Mouse (Mus musculus): ENCODE measurements around the gene Cpm. TPM values are rescaled to one million over a fixed set of nuclear protein-coding genes. Genes with fewer than 3 reads are reported as not detected.
"Not testable (repeated sequence)": the region's sequence is repeated elsewhere in the genome, so short reads cannot be mapped to it uniquely, and the experiment has no call there.

The Cpm gene
- polyA plus RNA-seq, 1 experiment from 2014 or later: 5.0 TPM

- no peak for ATAC-seq (replicated peaks; ENCODE audit: low FRiP score)
- Histone ChIP-seq H3K9ac (ENCODE audit: low read length) (no peak overlapping the region), H3K27ac (ENCODE audit: low read depth, low read length) (no peak overlapping the region), H3K27me3 (ENCODE audit: control insufficient read depth, insufficient read depth, low read length) (no peaks in the 10 kb centered on the region), H3K4me1 (replicated peaks; ENCODE audit: control insufficient read depth, insufficient read depth, low read length) (no peaks in the 10 kb centered on the region; the same call in 1 of the 2 replicates), H3K36me3 (ENCODE audit: control insufficient read depth, insufficient read depth, low read length) (peaks cover 20% of the 10 kb centered on the region), H3K9me3 (ENCODE audit: control insufficient read depth, low read length) (no peaks in the 10 kb centered on the region), H3K4me3 (ENCODE audit: low read depth, low read length) (no peak overlapping the region), H3K4me2 (ENCODE audit: low read depth, low read length, severe bottlenecking) (no peak overlapping the region)
- 93% methylated on average over 6 of the region's 6 CpGs for WGBS
- no peak for DNase-seq (ENCODE audit: low spot score)
Measured at GRCm38 (mm10) chr10:117702024-117702833, 72.9 kb downstream of the Cpm start.

DNA sequence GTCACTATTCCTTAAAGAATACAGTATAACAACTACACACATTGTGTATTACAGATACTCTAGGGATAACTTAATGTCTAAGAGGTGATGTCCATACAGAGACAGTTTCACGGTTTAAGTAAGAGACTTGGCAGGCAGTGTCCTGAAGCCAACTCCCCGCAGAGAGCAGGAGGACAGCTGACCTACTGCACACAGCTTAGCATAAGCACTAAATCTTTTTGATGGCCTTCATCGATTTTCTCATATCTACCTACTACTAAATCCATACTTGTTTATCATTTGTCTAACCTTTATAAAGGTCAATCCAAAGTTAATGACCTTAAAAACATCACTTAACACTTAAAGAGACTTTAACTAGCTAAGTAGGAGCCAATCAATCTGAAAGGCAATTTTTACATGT is 74.2 kb downstream of the Cpm start:
- Histone ChIP-seq H3K4me1 (replicated peaks; ENCODE audit: control insufficient read depth, insufficient read depth, low read length) (no peaks in the 10 kb centered on the region; the same call in 1 of the 2 replicates), H3K4me2 (ENCODE audit: low read depth, low read length, severe bottlenecking) (no peak overlapping the region), H3K9ac (ENCODE audit: low read length) (no peak overlapping the region), H3K27ac (ENCODE audit: low read depth, low read length) (no peak overlapping the region), H3K4me3 (ENCODE audit: low read depth, low read length) (no peak overlapping the region), H3K36me3 (ENCODE audit: control insufficient read depth, insufficient read depth, low read length) (peaks cover 20% of the 10 kb centered on the region), H3K9me3 (ENCODE audit: control insufficient read depth, low read length) (no peaks in the 10 kb centered on the region), H3K27me3 (ENCODE audit: control insufficient read depth, insufficient read depth, low read length) (no peaks in the 10 kb centered on the region)
- WGBS: 92% methylated on average over 3 of the region's 3 CpGs
- DNase-seq (ENCODE audit: low spot score) (no peak), ATAC-seq (replicated peaks; ENCODE audit: low FRiP score) (no peak)

DNA sequence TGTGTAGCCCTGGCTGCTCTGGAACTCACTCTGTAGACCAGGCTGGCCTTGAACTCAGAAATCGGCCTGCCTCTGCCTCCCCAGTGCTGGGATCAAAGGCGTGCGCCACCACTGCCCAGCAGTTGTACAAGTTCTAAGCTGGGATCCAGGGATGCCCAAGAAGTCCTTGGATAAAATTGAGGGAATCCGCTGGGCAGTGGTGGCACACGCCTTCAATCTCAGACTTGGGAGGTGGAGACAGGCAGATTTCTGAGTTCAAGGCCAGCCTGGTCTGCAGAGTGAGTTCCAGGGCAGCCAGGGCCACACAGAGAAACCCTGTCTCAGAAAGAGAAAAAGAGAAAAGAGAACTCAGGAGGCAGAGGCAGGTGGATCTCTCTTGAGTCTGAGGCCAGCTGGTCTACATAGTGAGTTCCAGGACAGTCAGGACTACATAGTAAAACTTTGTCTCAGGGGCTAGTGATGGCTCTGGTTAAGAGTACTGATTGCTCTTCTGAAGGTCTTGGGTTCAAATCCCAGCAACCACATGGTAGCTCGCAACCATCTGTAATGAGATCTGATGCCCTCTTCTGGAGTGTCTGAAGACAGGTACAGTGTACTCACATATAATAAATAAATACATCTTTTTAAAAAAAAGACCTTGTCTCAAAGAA is 75.1 kb downstream of the Cpm start:
- not testable (repeated sequence) for H3K9ac ChIP-seq (ENCODE audit: low read length); DNase-seq (ENCODE audit: low spot score); H3K27ac ChIP-seq (ENCODE audit: low read depth, low read length); H3K27me3 ChIP-seq (ENCODE audit: control insufficient read depth, insufficient read depth, low read length); ATAC-seq (replicated peaks; ENCODE audit: low FRiP score); H3K4me2 ChIP-seq (ENCODE audit: low read depth, low read length, severe bottlenecking); H3K4me1 ChIP-seq (replicated peaks; ENCODE audit: control insufficient read depth, insufficient read depth, low read length); H3K4me3 ChIP-seq (ENCODE audit: low read depth, low read length); H3K9me3 ChIP-seq (ENCODE audit: control insufficient read depth, low read length)
- H3K36me3 ChIP-seq (ENCODE audit: control insufficient read depth, insufficient read depth, low read length): peaks cover 20% of the 10 kb centered on the region
- WGBS: 96% methylated on average over 6 of the region's 6 CpGs

GRCm38 (mm10) chr10:117704964-117705335 is 75.7 kb downstream of the Cpm start:
- Histone ChIP-seq H3K4me2 (ENCODE audit: low read depth, low read length, severe bottlenecking) (no peak overlapping the region), H3K4me3 (ENCODE audit: low read depth, low read length) (no peak overlapping the region), H3K9me3 (ENCODE audit: control insufficient read depth, low read length) (no peaks in the 10 kb centered on the region), H3K4me1 (replicated peaks; ENCODE audit: control insufficient read depth, insufficient read depth, low read length) (no peaks in the 10 kb centered on the region; the same call in 1 of the 2 replicates), H3K27me3 (ENCODE audit: control insufficient read depth, insufficient read depth, low read length) (no peaks in the 10 kb centered on the region), H3K9ac (ENCODE audit: low read length) (no peak overlapping the region), H3K27ac (ENCODE audit: low read depth, low read length) (no peak overlapping the region), H3K36me3 (ENCODE audit: control insufficient read depth, insufficient read depth, low read length) (peaks cover 19% of the 10 kb centered on the region)
- DNase-seq (ENCODE audit: low spot score) (no peak), ATAC-seq (replicated peaks; ENCODE audit: low FRiP score) (no peak)
- WGBS: 95% methylated on average over 6 of the region's 6 CpGs

DNA sequence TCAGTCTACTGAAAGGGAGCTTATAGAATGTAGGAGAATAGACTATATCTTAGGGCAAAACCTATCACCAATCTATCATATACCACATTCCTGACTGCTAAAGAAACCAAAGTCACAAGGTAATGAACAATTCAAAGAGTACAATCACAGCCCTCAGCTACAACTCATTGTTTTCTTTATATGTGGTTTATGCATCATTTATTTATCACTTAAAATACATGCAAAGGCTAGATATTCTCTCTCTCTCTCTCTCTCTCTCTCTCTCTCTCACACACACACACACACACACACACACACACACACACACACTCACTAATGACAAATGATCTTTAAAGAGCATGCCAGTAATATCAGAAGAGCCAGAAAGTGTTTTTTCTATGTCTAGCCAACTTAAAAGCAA is 76.5 kb downstream of the Cpm start:
- Histone ChIP-seq H3K27ac (ENCODE audit: low read depth, low read length) (no peak overlapping the region), H3K36me3 (ENCODE audit: control insufficient read depth, insufficient read depth, low read length) (peaks cover 17% of the 10 kb centered on the region), H3K4me2 (ENCODE audit: low read depth, low read length, severe bottlenecking) (no peak overlapping the region), H3K27me3 (ENCODE audit: control insufficient read depth, insufficient read depth, low read length) (no peaks in the 10 kb centered on the region), H3K4me3 (ENCODE audit: low read depth, low read length) (no peak overlapping the region), H3K9me3 (ENCODE audit: control insufficient read depth, low read length) (no peaks in the 10 kb centered on the region), H3K4me1 (replicated peaks; ENCODE audit: control insufficient read depth, insufficient read depth, low read length) (no peaks in the 10 kb centered on the region; the same call in 1 of the 2 replicates), H3K9ac (ENCODE audit: low read length) (no peak overlapping the region)
- ATAC-seq (replicated peaks; ENCODE audit: low FRiP score) (no peak), DNase-seq (ENCODE audit: low spot score) (no peak)

- ATAC-seq (replicated peaks; ENCODE audit: low FRiP score): no peak
- Histone ChIP-seq H3K27me3 (ENCODE audit: control insufficient read depth, insufficient read depth, low read length) (no peaks in the 10 kb centered on the region), H3K9ac (ENCODE audit: low read length) (no peak overlapping the region), H3K27ac (ENCODE audit: low read depth, low read length) (no peak overlapping the region), H3K4me3 (ENCODE audit: low read depth, low read length) (no peak overlapping the region), H3K4me1 (replicated peaks; ENCODE audit: control insufficient read depth, insufficient read depth, low read length) (no peaks in the 10 kb centered on the region; the same call in 1 of the 2 replicates), H3K4me2 (ENCODE audit: low read depth, low read length, severe bottlenecking) (no peak overlapping the region), H3K36me3 (ENCODE audit: control insufficient read depth, insufficient read depth, low read length) (peaks cover 17% of the 10 kb centered on the region), H3K9me3 (ENCODE audit: control insufficient read depth, low read length) (no peaks in the 10 kb centered on the region)
- 91% methylated on average over 6 of the region's 6 CpGs for WGBS
- no peak for DNase-seq (ENCODE audit: low spot score)
Measured at GRCm38 (mm10) chr10:117706440-117706839, 77.1 kb downstream of the Cpm start.

- no peak overlapping the region for H3K9ac ChIP-seq (ENCODE audit: low read length)
- no peaks in the 10 kb centered on the region for H3K27me3 ChIP-seq (ENCODE audit: control insufficient read depth, insufficient read depth, low read length)
- ATAC-seq (replicated peaks; ENCODE audit: low FRiP score) (no peak), DNase-seq (ENCODE audit: low spot score) (no peak)
- peaks cover 10% of the 10 kb centered on the region for H3K36me3 ChIP-seq (ENCODE audit: control insufficient read depth, insufficient read depth, low read length)
- no peaks in the 10 kb centered on the region; the same call in 1 of the 2 replicates for H3K4me1 ChIP-seq (replicated peaks; ENCODE audit: control insufficient read depth, insufficient read depth, low read length)
- no peak overlapping the region for H3K27ac ChIP-seq (ENCODE audit: low read depth, low read length)
- no peaks in the 10 kb centered on the region for H3K9me3 ChIP-seq (ENCODE audit: control insufficient read depth, low read length)
- no peak overlapping the region for H3K4me2 ChIP-seq (ENCODE audit: low read depth, low read length, severe bottlenecking)
- no peak overlapping the region for H3K4me3 ChIP-seq (ENCODE audit: low read depth, low read length)
- WGBS: 93% methylated on average over 2 of the region's 2 CpGs
Measured at GRCm38 (mm10) chr10:117707114-117707838, 78.0 kb downstream of the Cpm start.

GRCm38 (mm10) chr10:117708376-117708775 is 79.1 kb downstream of the Cpm start:
- no peaks in the 10 kb centered on the region for H3K9me3 ChIP-seq (ENCODE audit: control insufficient read depth, low read length)
- H3K4me3 ChIP-seq (ENCODE audit: low read depth, low read length): no peak overlapping the region
- H3K36me3 ChIP-seq (ENCODE audit: control insufficient read depth, insufficient read depth, low read length): peaks cover 4% of the 10 kb centered on the region; the same call in 1 of the 2 replicates
- no peak overlapping the region for H3K4me2 ChIP-seq (ENCODE audit: low read depth, low read length, severe bottlenecking)
- no peaks in the 10 kb centered on the region; the same call in 1 of the 2 replicates for H3K4me1 ChIP-seq (replicated peaks; ENCODE audit: control insufficient read depth, insufficient read depth, low read length)
- ATAC-seq (replicated peaks; ENCODE audit: low FRiP score): no peak
- H3K9ac ChIP-seq (ENCODE audit: low read length): no peak overlapping the region
- 95% methylated on average over 2 of the region's 2 CpGs for WGBS
- DNase-seq (ENCODE audit: low spot score): no peak
- H3K27me3 ChIP-seq (ENCODE audit: control insufficient read depth, insufficient read depth, low read length): no peaks in the 10 kb centered on the region
- no peak overlapping the region for H3K27ac ChIP-seq (ENCODE audit: low read depth, low read length)
